Mouse (Mus musculus) heart, postnatal 0 days (tissue): ENCODE results near the gene Angptl6. TPM values are rescaled to one million over a fixed set of nuclear protein-coding genes. Genes with fewer than 3 reads are reported as not detected.

Experiments used
- ATAC-seq: fragments of 200-750 bp; cut with Nextera tagmentation; 2 replicates; pipeline ENCODE4 v1.8.0; 2017; ENCODE audit warnings: low read depth, moderate number of reproducible peaks, moderate library complexity; ENCODE audit not compliant: insufficient read depth
- DNase-seq: peaks from one replicate; pipeline ENCODE4 v3.0.0-alpha.2; 2016; ENCODE audit warnings: low spot score
- H3K27ac ChIP-seq: fragments of 300-500 bp; sonication (generic); 2 replicates; pipeline ENCODE4 v1.5.1; 2014; ENCODE audit warnings: low read depth, mild to moderate bottlenecking
- H3K27me3 ChIP-seq: fragments of 300-500 bp; sonication (generic); 2 replicates; pipeline ENCODE4 v1.6.1; 2014; ENCODE audit warnings: low read length, mixed read lengths; ENCODE audit not compliant: control insufficient read depth, insufficient read depth
- H3K36me3 ChIP-seq: fragments of 300-500 bp; sonication (generic); replicated peaks from 2 replicates; pipeline ENCODE4 v1.6.1; 2014; ENCODE audit warnings: low read length, mixed read lengths; ENCODE audit not compliant: control insufficient read depth, insufficient read depth
- H3K4me1 ChIP-seq: fragments of 300-500 bp; sonication (generic); 2 replicates; pipeline ENCODE4 v1.6.1; 2014; ENCODE audit warnings: antibody characterized with exemption; ENCODE audit not compliant: control insufficient read depth, insufficient read depth
- H3K4me2 ChIP-seq: fragments of 300-500 bp; sonication (generic); 2 replicates; pipeline ENCODE4 v1.6.1; 2014; ENCODE audit warnings: low read depth, mild to moderate bottlenecking, low read length, moderate library complexity
- H3K4me3 ChIP-seq: fragments of 300-500 bp; sonication (generic); 2 replicates; pipeline ENCODE4 v1.5.1; 2014; ENCODE audit warnings: low read depth, low read length
- H3K9ac ChIP-seq: fragments of 300-500 bp; sonication (generic); replicated peaks from 2 replicates; pipeline ENCODE4 v1.6.1; 2014; ENCODE audit warnings: low read depth, low read length, mixed read lengths
- H3K9me3 ChIP-seq: fragments of 300-500 bp; sonication (generic); replicated peaks from 2 replicates; pipeline ENCODE4 v1.6.1; 2016; ENCODE audit warnings: low read length; ENCODE audit not compliant: control insufficient read depth
- CTCF ChIP-seq: IDR thresholded peaks from 2 replicates; pipeline ENCODE4 v1.5.1; 2016; ENCODE audit warnings: antibody characterized with exemption, control low read depth, low read depth
- EP300 ChIP-seq: IDR thresholded peaks from 2 replicates; pipeline ENCODE4 v1.6.1; 2016; ENCODE audit warnings: antibody characterized with exemption, low read depth
- WGBS: fragments of 180-500 bp; shearing (Covaris S2); extraction: QIAGEN DNeasy Blood & Tissue Kit; methylation state at CpG from one replicate; pipeline ENCODE4 v1.1.7; 2014; 5-methylcytosine and 5-hydroxymethylcytosine counted together
- polyA plus RNA-seq: library from polyadenylated mRNA; unstranded; fragments of >200 nt; fragmentation: Nextera tagmentation; extraction: Ambion mirVana; gene quantifications from 2 replicates; pipeline ENCODE4 v1.2.1, GENCODE M21; 2015
- total RNA-seq: library from RNA; depleted of rRNA; stranded (reverse); fragments of >200 nt; gene quantifications from 2 replicates; pipeline ENCODE4 v1.2.3, GENCODE M21; 2014; ENCODE audit warnings: low replicate concordance

Angptl6 gene
- total and polyA plus RNA-seq, 2 experiments from 2014 or later, result 2.0 TPM; not detected in 1

- Histone ChIP-seq H3K4me2 (no peak overlapping the region; the same call in 1 of the 2 replicates), H3K27me3 (no peaks in the 10 kb centered on the region), H3K4me1 (peaks cover 10% of the 10 kb centered on the region), H3K4me3 (no peak overlapping the region), H3K9ac (no peak overlapping the region; the same call in 1 of the 2 replicates), H3K27ac (peak overlapping the region; percentile 3; the same call in 1 of the 2 replicates), H3K9me3 (no peaks in the 10 kb centered on the region), H3K36me3 (peaks cover 24% of the 10 kb centered on the region)
- WGBS, result 6% methylated on average over 13 of the region's 13 CpGs
- TF ChIP-seq CTCF, result peak; percentile 78
- no peak for TF ChIP-seq EP300
- peak; percentile 28 for ATAC-seq
- peak; percentile 69 for DNase-seq
Measured at GRCm38 (mm10) chr9:20901466-20902173, 22.1 kb upstream of the Angptl6 start.

GRCm38 (mm10) chr9:20898511-20899073 is 19.1 kb upstream of the Angptl6 start, which contains the start of gene Eif3g:
TSS of gene Eif3g (minus strand) at chr9:20898623.
- Histone ChIP-seq H3K27ac (peak within 1 kb of the TSS; percentile 64), H3K4me1 (peaks cover 10% of the 10 kb centered on the region), H3K4me2 (peak within 1 kb of the TSS; percentile 97), H3K9me3 (no peaks in the 10 kb centered on the region), H3K27me3 (no peaks in the 10 kb centered on the region), H3K36me3 (peaks cover 37% of the 10 kb centered on the region), H3K9ac (peak within 1 kb of the TSS; percentile 95), H3K4me3 (peak within 1 kb of the TSS; percentile 93)
- WGBS, result 3% methylated on average over 34 of the region's 34 CpGs
- DNase-seq (peak; percentile 88), ATAC-seq (peak; percentile 84)
- TF ChIP-seq CTCF (peak; percentile 89), EP300 (no peak)

- Histone ChIP-seq H3K4me2 (peak overlapping the region; percentile 97), H3K27me3 (no peaks in the 10 kb centered on the region), H3K4me1 (peaks cover 10% of the 10 kb centered on the region), H3K36me3 (peaks cover 42% of the 10 kb centered on the region), H3K4me3 (peak overlapping the region; percentile 93), H3K9ac (peak overlapping the region; percentile 95), H3K9me3 (no peaks in the 10 kb centered on the region), H3K27ac (peak overlapping the region; percentile 64)
- DNase-seq (no peak), ATAC-seq (peak; percentile 36)
- TF ChIP-seq CTCF (no peak), EP300 (no peak)
- 3% methylated on average over 36 of the region's 39 CpGs for WGBS
Measured at GRCm38 (mm10) chr9:20897736-20898510, 18.4 kb upstream of the Angptl6 start.

GRCm38 (mm10) chr9:20895382-20895781 is 15.9 kb upstream of the Angptl6 start:
- Histone ChIP-seq H3K4me3 (no peak overlapping the region), H3K36me3 (peaks cover 68% of the 10 kb centered on the region), H3K9me3 (no peaks in the 10 kb centered on the region), H3K4me1 (peaks cover 10% of the 10 kb centered on the region), H3K27me3 (no peaks in the 10 kb centered on the region), H3K9ac (no peak overlapping the region), H3K27ac (no peak overlapping the region), H3K4me2 (no peak overlapping the region)
- WGBS, result 90% methylated on average over 9 of the region's 9 CpGs
- DNase-seq (no peak), ATAC-seq (no peak)
- TF ChIP-seq EP300, result no peak

GRCm38 (mm10) chr9:20894629-20895028 is 15.1 kb upstream of the Angptl6 start:
- H3K4me3 ChIP-seq, result no peak overlapping the region
- TF ChIP-seq CTCF (no peak), EP300 (no peak)
- no peak for ATAC-seq
- no peak overlapping the region for H3K4me2 ChIP-seq
- no peak overlapping the region for H3K9ac ChIP-seq
- no peak overlapping the region for H3K27ac ChIP-seq
- H3K27me3 ChIP-seq, result no peaks in the 10 kb centered on the region
- H3K9me3 ChIP-seq, result no peaks in the 10 kb centered on the region
- WGBS, result 81% methylated on average over 15 of the region's 15 CpGs
- H3K36me3 ChIP-seq, result peaks cover 75% of the 10 kb centered on the region
- no peak for DNase-seq
- H3K4me1 ChIP-seq, result peaks cover 10% of the 10 kb centered on the region
